Mouse (Mus musculus) mouse trophoblast stem cell (cell line): ENCODE measurements around the gene Katnal1.

ENCODE experiments used
- in situ Hi-C, 2 experiments: fragments of 300-500 bp; cut with MseI, MboI; formaldehyde crosslinking; loops; 2 replicates in 1 of 2; 3 replicates in 1 of 2; pipeline ENCODE4 v1.15.1; 2025

The Katnal1 gene

DNA sequence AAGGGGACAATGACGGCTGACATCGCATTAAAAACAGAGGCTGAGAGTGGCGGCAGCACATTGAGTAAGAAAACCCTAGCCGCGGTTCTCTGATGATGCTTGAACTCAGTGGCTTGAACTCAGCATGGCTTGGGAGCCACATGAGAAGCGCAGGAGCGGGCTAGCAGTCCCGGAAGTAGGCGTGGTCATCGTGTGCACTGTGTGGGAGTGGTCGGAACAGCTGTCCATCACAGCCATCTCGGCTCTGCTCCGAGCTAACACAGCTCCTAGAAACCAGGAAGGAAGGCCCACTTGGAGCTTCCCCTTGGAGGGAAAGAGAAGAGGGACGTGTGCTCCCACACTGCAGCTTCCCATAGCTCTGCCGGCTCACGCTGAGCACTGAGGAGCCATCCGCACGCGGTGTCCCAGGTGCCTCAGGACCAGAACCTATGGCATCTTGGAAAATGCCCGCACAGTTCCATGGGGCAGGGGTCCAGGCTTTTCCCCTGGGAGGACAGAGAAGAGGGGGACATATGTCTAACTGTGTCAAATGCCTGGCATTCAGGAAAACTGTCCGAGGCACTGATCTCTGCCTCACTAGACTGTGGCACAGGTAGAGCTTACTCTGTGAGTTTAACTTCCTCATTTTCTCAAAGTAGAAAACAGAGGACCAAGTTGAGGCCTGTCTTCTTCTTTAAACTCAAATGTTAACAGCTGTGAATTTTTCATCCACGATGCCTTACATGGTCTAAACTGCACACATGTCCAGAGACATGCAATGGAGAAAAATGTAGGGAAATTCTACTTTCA, 43.1 kb downstream of the Katnal1 start:
- in situ Hi-C loops = no loop called here

DNA sequence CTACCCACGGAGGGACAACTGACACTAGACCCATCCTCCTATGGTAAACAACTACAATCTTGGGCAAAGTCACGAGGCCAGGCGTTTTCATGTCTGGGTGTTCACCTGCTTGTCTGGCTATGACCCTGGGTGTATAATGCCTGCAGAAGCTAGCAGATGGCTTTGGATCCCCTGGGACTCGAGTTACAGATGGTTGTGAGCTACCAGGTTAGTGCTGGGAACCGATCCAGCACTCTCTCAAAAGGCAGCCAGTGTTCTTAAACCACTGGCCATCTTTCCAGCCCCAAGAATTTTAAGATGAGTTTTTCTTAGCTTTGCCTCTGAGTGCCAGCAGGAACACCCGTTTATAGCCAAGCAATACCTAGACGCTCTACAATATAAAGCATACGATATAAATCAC, 45.4 kb downstream of the Katnal1 start:
- in situ Hi-C loops = no loop called here

DNA sequence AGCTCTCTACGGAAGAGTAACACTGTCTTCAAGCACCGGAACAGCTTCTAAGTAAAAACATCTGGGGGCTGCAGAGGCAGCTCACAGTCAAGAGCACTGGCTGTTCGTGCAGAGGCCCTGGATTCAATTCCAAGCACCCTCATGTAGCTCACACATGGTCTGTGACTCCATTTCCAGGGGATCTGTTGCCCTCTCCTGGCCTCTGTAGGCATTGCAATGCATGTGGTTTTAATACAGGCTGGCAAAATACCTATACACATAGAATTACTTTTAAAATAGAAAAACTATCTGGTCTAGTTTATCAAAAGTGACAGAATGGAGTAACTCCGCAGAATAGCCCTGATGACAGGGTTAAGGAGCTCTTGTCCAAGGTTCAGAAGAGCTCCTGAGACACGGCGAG, 49.9 kb downstream of the Katnal1 start:
- in situ Hi-C loops = no loop called here

DNA sequence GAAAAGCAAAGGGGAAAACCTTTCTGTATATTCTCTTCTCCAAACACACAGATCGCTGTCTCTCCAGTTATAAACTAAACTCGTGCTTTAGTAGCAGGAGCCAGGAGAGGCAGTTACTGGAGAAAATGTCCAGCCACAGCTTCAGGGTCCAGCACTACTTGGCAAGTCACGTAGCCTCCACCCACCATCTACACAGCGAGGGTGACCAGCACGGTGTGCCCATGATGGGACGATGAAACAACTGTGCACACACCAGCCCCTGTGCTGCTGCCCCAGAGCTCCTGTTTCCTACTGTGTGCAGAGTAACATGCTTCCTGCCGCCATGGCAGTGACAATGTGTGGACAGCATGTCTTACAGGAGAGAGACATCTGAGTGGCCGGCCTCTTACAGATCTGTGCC, 56.0 kb downstream of the Katnal1 start:
- in situ Hi-C loops = no loop called here

DNA sequence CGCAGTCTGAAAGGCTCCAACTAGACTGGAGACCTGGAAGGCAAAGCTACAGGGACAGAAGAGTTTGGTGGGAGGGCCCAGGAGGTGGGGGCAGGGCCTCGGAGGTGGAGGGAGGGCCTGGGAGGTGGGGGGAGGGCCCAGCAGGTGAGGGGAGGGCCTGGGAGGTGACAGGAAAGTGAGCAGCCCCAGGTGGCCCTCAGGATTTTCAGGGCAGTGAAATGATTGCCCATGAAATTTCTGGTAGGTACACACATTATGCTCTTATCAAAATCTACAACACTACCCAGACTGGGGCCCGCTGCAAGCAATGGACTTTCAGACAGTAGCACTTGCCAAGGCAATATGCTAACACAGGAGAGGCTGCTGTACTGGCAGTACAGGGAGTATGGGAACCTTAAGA, 59.5 kb downstream of the Katnal1 start:
- in situ Hi-C loops = no loop called here

DNA sequence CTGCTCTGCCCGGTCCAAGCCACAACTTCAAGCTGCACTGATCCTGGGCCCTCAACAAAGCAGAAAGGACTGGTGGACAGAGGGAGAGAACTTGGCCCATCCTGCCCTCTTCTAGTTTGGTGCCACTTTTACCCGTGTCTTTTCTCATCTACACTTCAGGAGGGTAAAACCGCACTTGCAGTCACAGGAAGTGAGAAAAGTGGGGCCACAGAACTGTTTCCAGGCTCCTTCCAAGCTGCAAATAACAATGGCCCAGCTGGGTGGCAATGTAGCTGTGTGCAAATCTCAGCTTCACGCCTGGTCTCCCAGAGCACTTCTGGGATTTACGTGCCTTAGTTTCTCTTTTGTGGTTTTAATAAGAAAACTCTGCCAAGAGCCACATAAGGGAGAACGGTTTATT, 61.4 kb downstream of the Katnal1 start:
- in situ Hi-C loops = no loop called here

DNA sequence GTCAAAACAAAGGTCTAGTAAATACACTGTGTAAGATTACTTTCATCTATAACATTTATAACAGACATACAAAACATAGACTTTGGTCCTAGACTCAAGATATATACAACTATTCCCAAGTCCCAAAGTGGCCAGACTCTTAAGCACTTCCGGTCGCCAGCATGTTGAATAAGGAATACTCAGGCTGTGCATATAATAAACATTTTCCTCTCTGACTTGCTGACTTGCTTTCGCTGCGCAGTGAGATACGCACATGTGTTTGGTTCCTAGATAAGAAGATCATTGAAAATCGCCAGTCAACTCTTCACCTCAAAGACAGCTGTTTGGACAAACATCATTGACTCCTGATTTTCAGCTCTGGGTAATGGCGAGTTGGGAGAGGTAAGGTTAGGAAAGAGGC, 61.9 kb downstream of the Katnal1 start:
- in situ Hi-C loops = no loop called here

DNA sequence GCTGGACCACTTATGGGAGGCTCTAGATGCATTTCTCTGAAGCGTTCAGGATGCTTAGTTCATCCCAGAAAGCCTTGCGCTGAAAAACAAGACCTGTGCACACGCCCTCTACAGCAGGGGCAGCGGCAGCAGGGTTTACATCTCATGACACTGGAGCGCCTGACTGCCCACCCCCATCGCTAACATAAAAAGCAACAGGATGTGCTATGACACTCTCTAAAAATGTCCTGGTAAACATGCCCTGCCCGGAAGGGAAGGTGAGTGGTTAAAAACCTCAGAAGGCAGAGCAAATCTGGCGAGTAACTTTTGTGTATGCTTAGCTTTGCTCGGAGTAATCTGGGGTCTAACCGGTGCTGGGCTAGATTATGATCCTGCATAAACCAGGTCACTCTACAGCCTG, 62.5 kb downstream of the Katnal1 start:
- in situ Hi-C loops = no loop called here

DNA sequence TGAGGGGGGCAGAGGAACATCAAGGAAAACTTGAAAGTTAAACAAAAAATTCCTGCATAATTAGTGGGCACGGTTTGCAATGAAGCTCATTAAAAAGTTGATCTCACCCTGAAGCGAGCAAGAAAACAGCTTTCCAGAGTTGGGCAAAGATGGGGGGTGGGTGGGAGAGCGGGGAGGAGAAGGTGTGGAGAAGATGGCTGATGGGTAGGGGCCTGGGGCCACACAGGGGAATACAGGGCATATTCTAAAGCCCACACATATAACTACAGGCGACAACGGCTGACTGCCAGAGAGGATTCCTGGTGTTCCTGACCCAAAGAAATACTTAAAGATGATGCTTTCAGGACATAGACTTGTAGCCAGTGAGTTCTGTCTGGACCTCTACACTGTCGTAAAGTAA, 65.7 kb downstream of the Katnal1 start:
- in situ Hi-C loops = no loop called here

DNA sequence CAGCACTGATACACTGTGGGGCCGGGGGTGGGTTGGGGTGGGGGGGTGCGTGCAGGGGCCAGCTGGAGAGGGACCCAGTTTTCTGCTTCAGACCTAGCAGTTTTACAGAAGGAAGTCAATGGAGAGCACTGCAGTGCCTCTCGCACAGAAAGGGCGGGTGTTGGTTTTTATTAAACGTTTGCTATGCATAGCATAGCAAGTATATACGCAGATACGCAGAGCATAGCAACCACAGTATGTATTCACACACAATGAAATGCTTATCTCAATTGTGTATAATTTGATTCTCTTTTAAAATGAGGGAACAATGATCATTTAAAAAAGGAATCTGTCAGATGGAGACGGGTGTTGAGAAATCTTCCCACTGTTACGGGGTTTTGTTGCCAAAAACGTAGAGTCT, 66.3 kb downstream of the Katnal1 start:
- in situ Hi-C loops = no loop called here

DNA sequence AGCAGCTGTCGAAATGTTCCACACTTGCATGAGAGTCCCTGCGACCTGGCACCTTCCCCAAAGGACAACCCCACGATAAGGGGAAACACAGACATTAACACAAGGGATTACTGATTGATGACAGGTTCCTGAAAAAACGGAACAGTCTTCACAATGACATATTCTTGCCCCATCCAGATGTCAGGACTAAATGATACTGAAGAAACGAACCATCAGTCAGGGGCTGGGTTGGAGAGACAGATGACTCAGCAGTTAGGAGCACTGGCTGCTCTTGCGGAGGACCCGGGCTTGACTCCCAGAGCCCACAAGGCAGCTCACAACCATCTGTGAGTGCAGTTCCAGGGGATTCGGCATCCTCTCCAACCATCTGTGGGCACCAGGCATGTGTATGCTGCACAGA, 67.0 kb downstream of the Katnal1 start:
- in situ Hi-C loops = no loop called here

DNA sequence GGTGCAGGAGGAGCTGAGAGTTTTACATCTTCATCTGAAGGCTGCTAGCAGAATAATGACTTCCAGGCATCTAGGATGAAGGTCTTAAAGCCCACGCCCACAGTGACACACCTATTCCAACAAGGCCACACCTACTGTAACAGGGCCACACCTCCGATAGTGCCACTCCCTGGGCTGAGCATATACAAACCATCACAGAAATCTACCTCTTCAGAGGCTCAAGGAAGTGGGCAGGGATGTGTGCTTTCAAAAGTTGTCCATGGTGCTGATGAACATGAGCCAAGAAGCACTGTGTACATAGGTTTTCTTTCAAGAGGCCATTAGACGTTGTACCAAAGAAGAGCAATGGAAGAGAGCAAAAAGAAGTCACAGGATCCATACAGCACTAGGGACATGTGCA, 71.6 kb downstream of the Katnal1 start:
- in situ Hi-C loops = no loop called here

DNA sequence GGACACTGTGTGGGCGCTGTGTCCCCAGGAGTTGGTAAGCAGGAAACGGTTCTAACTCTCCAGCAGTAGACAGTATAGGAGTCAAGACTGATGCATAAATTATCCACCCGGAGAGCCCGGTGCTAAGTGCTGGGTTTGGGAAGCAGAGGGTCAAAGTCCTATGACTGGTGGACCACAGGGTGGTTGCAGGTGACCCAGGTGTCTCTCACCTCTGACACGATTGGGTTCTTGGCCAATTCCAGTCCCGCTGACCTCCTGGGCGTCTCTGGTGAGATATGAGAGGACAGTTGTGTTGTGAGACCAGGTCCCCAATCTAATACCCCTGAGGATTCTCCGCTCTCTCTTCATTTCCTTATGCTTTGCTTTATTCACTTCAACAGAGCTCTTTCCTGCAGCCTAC, 74.1 kb downstream of the Katnal1 start:
- in situ Hi-C loops = no loop called here

DNA sequence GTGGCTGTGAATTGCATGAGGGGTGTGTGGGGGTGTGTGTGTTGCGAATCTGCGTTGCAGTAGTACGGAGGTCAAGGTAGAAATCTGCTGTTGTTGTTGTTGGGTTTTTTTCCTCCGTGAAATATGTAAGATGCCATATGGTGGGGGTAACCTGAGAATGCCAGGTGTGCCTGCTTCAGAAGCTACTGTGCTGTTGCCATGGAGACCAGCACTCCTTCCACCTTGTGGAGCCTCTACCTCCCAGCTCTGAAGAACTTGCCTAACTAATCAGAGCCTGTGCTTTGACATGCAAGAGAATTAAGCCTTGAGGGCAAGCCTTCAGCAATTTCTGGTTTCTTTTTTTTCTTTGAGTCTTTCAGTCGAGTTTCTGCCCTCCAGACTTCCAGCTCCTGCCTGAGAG, 75.0 kb downstream of the Katnal1 start:
- in situ Hi-C loops = no loop called here

DNA sequence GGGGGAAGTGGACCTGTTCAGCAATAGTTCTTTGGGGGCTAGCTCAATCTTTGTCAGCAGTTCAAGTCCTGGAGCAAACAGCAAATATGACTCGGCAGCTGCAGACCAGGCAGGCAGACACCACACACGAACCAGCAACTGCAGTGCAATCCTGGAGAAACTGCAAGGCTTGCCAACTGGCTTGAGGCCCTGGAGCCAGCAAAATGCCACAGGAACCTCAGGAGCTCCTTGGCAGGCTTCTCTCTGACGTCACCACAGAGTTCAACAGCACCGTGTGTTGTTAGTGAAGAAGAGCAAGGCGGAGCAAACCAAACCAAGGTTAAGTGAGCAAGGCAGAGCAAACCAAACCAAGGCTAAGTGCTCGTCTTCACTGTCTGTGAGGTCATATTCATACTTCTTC, 79.6 kb downstream of the Katnal1 start:
- in situ Hi-C loops = no loop called here

DNA sequence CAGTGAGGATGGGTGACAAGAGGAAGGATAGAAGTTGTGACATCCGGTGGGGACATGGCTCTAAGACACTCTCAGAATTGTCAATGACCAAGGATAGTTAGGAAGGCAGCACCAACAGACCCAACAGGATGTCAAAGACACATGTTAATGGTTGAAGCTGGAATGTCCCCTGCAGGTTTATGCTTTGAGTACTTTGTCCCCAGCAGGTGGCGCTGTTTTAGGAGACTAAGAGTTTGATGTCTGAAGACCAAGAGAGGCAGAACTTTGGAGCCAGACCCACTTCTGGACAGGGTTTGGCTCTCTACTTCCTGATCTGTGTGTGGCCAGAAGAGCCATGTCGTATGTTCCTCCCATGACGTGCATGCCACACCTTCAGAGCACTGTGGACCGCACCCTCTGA, 82.1 kb downstream of the Katnal1 start:
- in situ Hi-C loops = no loop called here

DNA sequence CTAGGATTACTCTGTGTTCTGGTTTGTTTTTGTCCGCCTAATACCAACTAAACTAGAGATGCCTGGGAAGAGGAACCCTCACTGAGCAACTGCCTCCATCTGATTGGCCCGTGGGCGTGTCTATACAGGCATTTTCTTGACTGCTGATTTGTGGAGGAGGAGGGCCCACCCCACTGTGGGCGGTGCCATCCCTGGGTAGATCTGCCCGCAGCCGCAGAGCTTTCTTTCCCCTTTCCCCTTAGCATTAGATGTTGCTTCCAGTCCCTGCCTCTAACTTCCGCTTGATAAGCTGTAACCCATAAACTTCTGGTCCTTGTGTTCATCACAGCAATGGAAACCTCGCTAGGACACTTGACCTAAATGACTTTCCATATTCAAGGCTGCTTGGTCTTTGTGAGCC, 92.1 kb downstream of the Katnal1 start:
- in situ Hi-C loops = no loop called here

DNA sequence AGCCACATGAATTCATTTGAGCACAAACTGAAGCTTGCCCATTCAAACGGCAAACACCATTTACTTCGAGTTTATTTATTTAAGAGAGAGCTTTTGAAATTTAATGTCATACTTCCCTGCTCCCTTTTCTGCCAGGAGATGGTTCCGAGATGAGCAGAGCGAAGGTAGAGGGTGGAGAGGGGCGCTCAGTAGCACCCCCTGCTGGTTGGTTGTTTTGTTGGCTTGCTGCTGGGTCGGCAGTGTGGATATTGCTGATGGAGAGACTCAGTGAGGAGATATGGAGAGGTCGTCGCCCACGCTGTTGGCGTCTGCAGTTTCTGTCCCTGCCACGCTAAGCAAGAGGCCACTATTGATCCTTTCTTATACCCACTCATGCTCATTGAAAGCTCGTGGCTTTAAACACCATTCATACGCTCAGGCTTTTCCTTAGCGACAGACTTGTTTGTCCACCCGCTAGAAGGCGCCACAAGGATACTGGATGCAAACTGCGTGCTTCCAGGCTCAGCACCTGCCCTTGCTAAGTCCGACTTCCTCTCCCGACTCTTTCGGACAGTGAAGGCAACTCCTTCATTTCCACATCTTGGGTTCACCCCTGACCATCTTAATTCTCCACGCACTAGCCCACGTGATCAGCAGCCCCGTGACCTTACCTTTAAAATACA, 97.4 kb downstream of the Katnal1 start:
- in situ Hi-C loops = no loop called here

DNA sequence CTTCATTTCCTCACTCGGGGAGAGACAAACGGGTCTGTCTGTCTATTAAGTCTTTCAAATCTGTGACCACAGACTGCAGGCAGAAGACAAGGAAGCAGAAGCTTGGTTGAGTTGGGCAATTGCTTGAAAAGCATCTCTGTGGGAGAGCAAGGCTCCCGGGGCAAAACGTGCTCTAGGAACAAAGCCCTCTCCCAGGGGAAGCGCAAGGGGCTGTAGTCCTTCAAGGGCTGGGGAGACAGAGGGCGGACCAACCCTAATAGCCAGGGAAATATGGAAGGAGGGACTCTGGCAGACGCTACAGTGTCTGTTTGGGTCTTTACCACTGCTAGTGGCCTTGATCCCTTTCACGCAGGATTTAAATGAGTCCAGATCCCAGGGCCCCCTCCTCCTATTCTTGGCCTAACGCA, 98.0 kb downstream of the Katnal1 start:
- in situ Hi-C loops = no loop called here

DNA sequence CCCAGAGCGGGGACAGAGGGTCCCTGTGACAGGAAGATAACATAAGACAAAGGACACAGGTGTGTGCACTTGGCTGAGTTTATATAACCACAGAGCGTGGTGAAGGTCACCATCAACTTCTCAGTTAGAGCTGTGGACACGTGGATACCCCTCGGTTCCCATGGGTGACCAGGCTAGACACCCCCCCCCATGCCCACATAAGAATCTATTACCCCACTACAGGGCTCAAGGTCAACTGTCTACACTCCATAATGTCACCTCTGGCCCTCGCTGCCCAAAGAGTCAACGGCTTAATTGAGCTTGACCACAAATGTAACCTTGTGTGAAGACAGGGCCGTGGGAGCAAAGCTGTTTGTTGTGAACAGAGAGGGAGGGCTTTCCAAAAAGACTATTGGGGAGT, 103.4 kb downstream of the Katnal1 start:
- in situ Hi-C loops = no loop called here

DNA sequence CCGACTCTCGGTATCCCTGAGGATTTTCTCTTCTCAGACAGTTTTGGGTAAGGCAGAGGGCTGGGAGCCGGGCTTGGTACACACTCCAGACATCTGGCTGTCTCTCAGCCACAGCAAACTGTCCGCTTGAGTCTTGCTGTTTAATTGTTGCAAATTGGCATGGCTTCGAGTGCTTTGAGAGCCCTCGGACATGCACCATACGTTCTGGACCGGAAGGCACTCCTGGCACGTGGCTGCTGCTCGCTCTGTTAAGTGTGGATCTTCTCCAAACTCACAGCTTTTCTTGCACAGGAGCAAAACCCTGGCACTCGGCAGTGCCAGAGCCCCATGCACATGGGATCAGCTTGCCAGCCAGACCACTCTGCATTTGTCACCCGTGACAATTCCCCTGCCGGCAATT, 106.3 kb downstream of the Katnal1 start:
- in situ Hi-C loops = no loop called here
